Mouse (Mus musculus) G1E (cell line): ENCODE measurements at regions not wholly inside any gene's neighbourhood (a gene's known extent, or its start where the extent isn't known, plus 50 kb on each side); places are given as distances from the start of the nearest gene placed in this dataset.

Experiments used
- CTCF ChIP-seq: IDR thresholded peaks from 2 replicates; pipeline ENCODE4 v1.5.1; 2012; ENCODE audit warnings: low read depth, low read length, inconsistent platforms, mixed read lengths
- GATA1 ChIP-seq: IDR thresholded peaks from 2 replicates; pipeline ENCODE4 v1.6.1; 2012; ENCODE audit warnings: borderline replicate concordance, low read length, inconsistent platforms, mixed read lengths
- POLR2AphosphoS5 ChIP-seq: IDR thresholded peaks from 2 replicates; pipeline ENCODE4 v1.6.1; 2012; ENCODE audit warnings: low read depth, low read length, inconsistent platforms; ENCODE audit not compliant: insufficient replicate concordance
- TAL1 ChIP-seq: conservative IDR thresholded peaks from 2 replicates; pipeline ENCODE4 v1.6.1; 2012; ENCODE audit warnings: low read depth, low read length, inconsistent platforms, mixed read lengths

- TF ChIP-seq CTCF (no peak), GATA1 (no peak), TAL1 (no peak), POLR2AphosphoS5 (no peak)
These were observed 489.9 kb downstream of the Adra2a start for GRCm38 (mm10) chr19:54533858-54534257.
